In genomic region chr17:80958332-80958731, GRCm38 (mm10) we compare ENCODE assay signal across 19 mouse cellular contexts. TPM values are rescaled to one million over a fixed set of nuclear protein-coding genes. Genes with fewer than 3 reads are reported as not detected.
DNase-seq lines count a peak whose midpoint lies in the region; ATAC-seq and TF ChIP-seq lines count a peak whose summit lies in the region.
"Had no signal": no experiment of that assay in that cellular context is flagged by ENCODE, and none has a peak within 500 bp of the region (broad histone marks: within the 10 kb centered on the region; RNA-seq: fewer than 3 reads in every experiment).

No protein-coding gene starts in this region.

- intact Hi-C loops in left cerebral cortex, adult 2 months (cut with DNase I): no loop called here

- no peak overlapping the region for H3K4me3 ChIP-seq in left cerebral cortex, adult 2 months
- H3K4me3 ChIP-seq: embryonic facial prominence, embryonic 12.5 days; forebrain, embryonic 15.5 days; heart, embryonic 13.5 days; hindbrain, embryonic 15.5 days had no signal

- TF ChIP-seq CTCF in left cerebral cortex, adult 2 months (IDR thresholded peaks at IDR 0.05): no peak

- ATAC-seq in frontal cortex, adult (ENCODE audit: low TSS enrichment): peak; percentile 76
- ATAC-seq: forebrain, embryonic 15.5 days had no signal

- no peak for DNase-seq in frontal cortex, postnatal 25 days (ENCODE audit: low spot score in 2 of 2)
- peak in 1 of 2 experiments; percentile 37 for DNase-seq in left cerebral cortex, adult 2 months (ENCODE audit: extremely low spot score in 1 of 2, low spot score in 2 of 2)
- no peak for DNase-seq in left cerebral cortex, adult 11 months (ENCODE audit: low spot score)
- peak; percentile 83 for DNase-seq in brain, adult 2 months (ENCODE audit: low read depth, low spot score)
- peak; percentile 67 to 78 for DNase-seq in right cerebral cortex, postnatal 10 days (ENCODE audit: low spot score in 2 of 2)
- no peak for DNase-seq in liver
- no peak for DNase-seq in kidney, postnatal 4 days
- DNase-seq: adrenal gland, postnatal 14 days; cerebellum, adult 18-20 months; cerebellum, postnatal 10 days; gastrocnemius, postnatal 14 days; heart, postnatal 36 days had no signal

- peak overlapping the region; percentile 79 for H3K27ac ChIP-seq in left cerebral cortex, adult 2 months
- H3K27ac ChIP-seq: embryonic facial prominence, embryonic 12.5 days; forebrain, embryonic 15.5 days; heart, embryonic 13.5 days; hindbrain, embryonic 15.5 days had no signal

RNA-seq across cellular contexts. Expression of gene Tmem178, which starts 13.9 kb away (rescaled TPM):
- 100 to 1,000 TPM; 108 to 141 TPM for total RNA-seq in left cerebral cortex, adult 2 months (2021)
- total RNA-seq: common myeloid progenitor, adult 5-6 weeks; MEL had no signal

Comparison
In these comparisons a context has a peak if more than half of its experiments do, and no peak if none do; other contexts are left out.
1. DNase-seq: peak in brain, adult 2 months (single experiment) and right cerebral cortex, postnatal 10 days (2 of 2); none in frontal cortex, postnatal 25 days (0 of 2), left cerebral cortex, adult 11 months (single experiment), liver (single experiment) and kidney, postnatal 4 days (0 of 2).